8 mouse cellular contexts compared by ENCODE assay signal in genomic region chr7:139246931-139247880, GRCm38 (mm10). TPM values are rescaled to one million over a fixed set of nuclear protein-coding genes. Genes with fewer than 3 reads are reported as not detected.
DNase-seq lines count a peak whose midpoint lies in the region; ATAC-seq and TF ChIP-seq lines count a peak whose summit lies in the region.

No protein-coding gene starts in this region.

- TF ChIP-seq POLR2A in limb, embryonic 14.5 days (IDR thresholded peaks at IDR 0.05; ENCODE audit: borderline replicate concordance, extremely low read depth, insufficient read depth, insufficient read length), result 0 out of 2 replicates have a peak, but pooled peaks have one; percentile 13
- TF ChIP-seq POLR2A in testis, adult 2 months (IDR thresholded peaks at IDR 0.05; ENCODE audit: control insufficient read depth, low read depth, low read length), result no peak; the same call in 1 of the 2 replicates

- no peaks in the 10 kb centered on the region for H3K9me3 ChIP-seq in limb, embryonic 14.5 days (ENCODE audit: control insufficient read depth, low read length)
- no peaks in the 10 kb centered on the region for H3K9me3 ChIP-seq in midbrain, embryonic 16.5 days (replicated peaks; ENCODE audit: control insufficient read depth, low read length, poor library complexity, severe bottlenecking)

- peak; percentile 98 for DNase-seq in heart, adult 11 months
- DNase-seq in heart, postnatal 36 days, result no peak
- DNase-seq in embryo, embryonic 11.5 days (ENCODE audit: low read depth, low spot score), result peak; percentile 26
- peak; percentile 73 to 79 for DNase-seq in heart, adult 18-20 months
- peak; percentile 75 for DNase-seq in kidney, adult 18-20 months
- no peak for DNase-seq in limb, embryonic 14.5 days (ENCODE audit: low spot score)

- intact Hi-C loops in heart, postnatal 36 days (cut with DNase I), result loop anchor here (5.0 kb wide), 2 partner anchors 140 to 225 kb away; partner anchors contain the start of gene Inpp5a

- ATAC-seq in limb, embryonic 14.5 days (ENCODE audit: low FRiP score, low read depth), result peak; percentile 20; the same call in 1 of the 2 replicates
- ATAC-seq in midbrain, embryonic 16.5 days, result peak; percentile 39

- H3K27me3 ChIP-seq in limb, embryonic 14.5 days (ENCODE audit: control insufficient read depth, insufficient read depth, low read length), result no peaks in the 10 kb centered on the region
- peaks cover 8% of the 10 kb centered on the region; the same call in 1 of the 2 replicates for H3K27me3 ChIP-seq in midbrain, embryonic 16.5 days (ENCODE audit: control insufficient read depth, insufficient read depth, low read depth, low read length)
- no peaks in the 10 kb centered on the region for H3K27me3 ChIP-seq in testis, adult 2 months (ENCODE audit: control insufficient read depth, insufficient read depth, low read length)

- H3K4me2 ChIP-seq in limb, embryonic 14.5 days (replicated peaks; ENCODE audit: low read depth, low read length, severe bottlenecking), result peak overlapping the region; percentile 84
- peak overlapping the region; percentile 67 for H3K4me2 ChIP-seq in midbrain, embryonic 16.5 days (ENCODE audit: low read length)

- H3K4me3 ChIP-seq in limb, embryonic 14.5 days (replicated peaks; ENCODE audit: low read length), result peak overlapping the region; percentile 70
- H3K4me3 ChIP-seq in midbrain, embryonic 16.5 days (ENCODE audit: low read depth, low read length), result peak overlapping the region; percentile 66
- peak overlapping the region; percentile 90 for H3K4me3 ChIP-seq in testis, adult 2 months (ENCODE audit: control insufficient read depth, low read depth, low read length)

- no peaks in the 10 kb centered on the region for H3K36me3 ChIP-seq in limb, embryonic 14.5 days (ENCODE audit: control insufficient read depth, insufficient read depth, low read length)
- no peaks in the 10 kb centered on the region for H3K36me3 ChIP-seq in midbrain, embryonic 16.5 days (ENCODE audit: control insufficient read depth, insufficient read depth, low read length)
- no peaks in the 10 kb centered on the region for H3K36me3 ChIP-seq in testis, adult 2 months (ENCODE audit: control insufficient read depth, insufficient read depth, low read length)

- H3K9ac ChIP-seq in limb, embryonic 14.5 days (ENCODE audit: low read depth, low read length, severe bottlenecking), result peak overlapping the region; percentile 80
- H3K9ac ChIP-seq in midbrain, embryonic 16.5 days (ENCODE audit: low read depth, low read length), result peak overlapping the region; percentile 74

- peaks cover 37% of the 10 kb centered on the region for H3K4me1 ChIP-seq in limb, embryonic 14.5 days (ENCODE audit: control insufficient read depth, insufficient read depth, low read length)
- peaks cover 16% of the 10 kb centered on the region for H3K4me1 ChIP-seq in midbrain, embryonic 16.5 days (ENCODE audit: control insufficient read depth, insufficient read depth, low read length)
- H3K4me1 ChIP-seq in testis, adult 2 months (ENCODE audit: control insufficient read depth, insufficient read depth, low read length), result peaks cover 17% of the 10 kb centered on the region

- no peak for TF ChIP-seq CTCF in testis, adult 2 months (IDR thresholded peaks at IDR 0.05; ENCODE audit: control insufficient read depth, insufficient read depth, insufficient replicate concordance, low read depth, low read length)

- H3K27ac ChIP-seq in limb, embryonic 14.5 days (replicated peaks; ENCODE audit: low read depth, low read length), result no peak overlapping the region
- H3K27ac ChIP-seq in midbrain, embryonic 16.5 days (ENCODE audit: low read length), result no peak overlapping the region
- H3K27ac ChIP-seq in testis, adult 2 months (ENCODE audit: control insufficient read depth, insufficient read depth, low read depth, low read length), result peak overlapping the region; percentile 91

- WGBS in limb, embryonic 14.5 days, result 4% methylated on average over 38 of the region's 38 CpGs
- 4% methylated on average over 38 of the region's 38 CpGs for WGBS in midbrain, embryonic 16.5 days

RNA-seq across cellular contexts. Expression of gene Pwwp2b, which starts 1.1 kb away (rescaled TPM):
- total RNA-seq in heart, postnatal 36 days (2021), result 1 to 10 TPM; 9.5 to 9.7 TPM
- 10 to 100 TPM in 1 of 2 experiments, 1 to 10 TPM in 1; 8.8 to 11.3 TPM for total RNA-seq in heart, adult 18-20 months (2021)
- 9.5 and 10.6 TPM in 2 replicates for polyA plus RNA-seq in limb, embryonic 14.5 days (2012; rRNA removed)
- 13.1 and 14.1 TPM in 2 replicates for polyA plus RNA-seq in limb, embryonic 14.5 days (2014; fragmentation: Nextera tagmentation; extraction: Ambion mirVana)
- polyA plus RNA-seq in midbrain, embryonic 16.5 days (2015; fragmentation: Nextera tagmentation; extraction: Ambion mirVana), result 4.4 and 5.1 TPM in 2 replicates
- polyA plus RNA-seq in testis, adult 2 months (2012; rRNA removed), result 304 and 317 TPM in 2 replicates

RNA-seq across cellular contexts. Expression of gene Stk32c, which starts 34.1 kb away (rescaled TPM):
- under 1 TPM; 0.60 to 0.86 TPM for total RNA-seq in heart, postnatal 36 days (2021)
- under 1 TPM; 0.51 to 0.92 TPM for total RNA-seq in heart, adult 18-20 months (2021)
- 3.2 and 4.1 TPM in 2 replicates for polyA plus RNA-seq in limb, embryonic 14.5 days (2012; rRNA removed)
- polyA plus RNA-seq in limb, embryonic 14.5 days (2014; fragmentation: Nextera tagmentation; extraction: Ambion mirVana), result 0.14 and 0.32 TPM in 2 replicates
- polyA plus RNA-seq in midbrain, embryonic 16.5 days (2015; fragmentation: Nextera tagmentation; extraction: Ambion mirVana), result 3.2 and 3.7 TPM in 2 replicates
- 5.1 and 5.6 TPM in 2 replicates for polyA plus RNA-seq in testis, adult 2 months (2012; rRNA removed)

RNA-seq across cellular contexts. Expression of gene Lrrc27, which starts 34.4 kb away (rescaled TPM):
- 10 to 100 TPM; 17.0 to 22.3 TPM for total RNA-seq in heart, postnatal 36 days (2021)
- 10 to 100 TPM; 13.6 to 16.2 TPM for total RNA-seq in heart, adult 18-20 months (2021)
- 3.9 and 6.1 TPM in 2 replicates for polyA plus RNA-seq in limb, embryonic 14.5 days (2012; rRNA removed)
- polyA plus RNA-seq in limb, embryonic 14.5 days (2014; fragmentation: Nextera tagmentation; extraction: Ambion mirVana), result 3.2 and 4.2 TPM in 2 replicates
- polyA plus RNA-seq in midbrain, embryonic 16.5 days (2015; fragmentation: Nextera tagmentation; extraction: Ambion mirVana), result 6.2 and 7.0 TPM in 2 replicates
- 863 and 972 TPM in 2 replicates for polyA plus RNA-seq in testis, adult 2 months (2012; rRNA removed)

Comparison
In these comparisons a context has a peak if more than half of its experiments do, and no peak if none do; other contexts are left out.
1. DNase-seq: peak in heart, adult 11 months (single experiment), embryo, embryonic 11.5 days (single experiment), heart, adult 18-20 months (2 of 2) and kidney, adult 18-20 months (single experiment); none in heart, postnatal 36 days (0 of 2) and limb, embryonic 14.5 days (single experiment).
2. RNA of gene Pwwp2b, which starts 1.1 kb away (polyA plus RNA-seq): 304 to 317 TPM in testis, adult 2 months; 9.5 to 14.1 TPM in limb, embryonic 14.5 days and 4.4 to 5.1 TPM in midbrain, embryonic 16.5 days; every median in the first group is over 10 times any median in the second.
3. RNA of gene Lrrc27, which starts 34.4 kb away (polyA plus RNA-seq): 863 to 972 TPM in testis, adult 2 months; 6.2 to 7.0 TPM in midbrain, embryonic 16.5 days and 3.2 to 6.1 TPM in limb, embryonic 14.5 days; every median in the first group is over 100 times any median in the second.
4. Peak in every context shown above with its lines, with median percentiles within 50 percentile points of each other: H3K4me3 ChIP-seq.